Mouse (Mus musculus): ENCODE results near the gene Zbtb9.
A peak's percentile ranks its signal among the peaks of the same experiment; 100 is the strongest.

The Zbtb9 gene

DNA sequence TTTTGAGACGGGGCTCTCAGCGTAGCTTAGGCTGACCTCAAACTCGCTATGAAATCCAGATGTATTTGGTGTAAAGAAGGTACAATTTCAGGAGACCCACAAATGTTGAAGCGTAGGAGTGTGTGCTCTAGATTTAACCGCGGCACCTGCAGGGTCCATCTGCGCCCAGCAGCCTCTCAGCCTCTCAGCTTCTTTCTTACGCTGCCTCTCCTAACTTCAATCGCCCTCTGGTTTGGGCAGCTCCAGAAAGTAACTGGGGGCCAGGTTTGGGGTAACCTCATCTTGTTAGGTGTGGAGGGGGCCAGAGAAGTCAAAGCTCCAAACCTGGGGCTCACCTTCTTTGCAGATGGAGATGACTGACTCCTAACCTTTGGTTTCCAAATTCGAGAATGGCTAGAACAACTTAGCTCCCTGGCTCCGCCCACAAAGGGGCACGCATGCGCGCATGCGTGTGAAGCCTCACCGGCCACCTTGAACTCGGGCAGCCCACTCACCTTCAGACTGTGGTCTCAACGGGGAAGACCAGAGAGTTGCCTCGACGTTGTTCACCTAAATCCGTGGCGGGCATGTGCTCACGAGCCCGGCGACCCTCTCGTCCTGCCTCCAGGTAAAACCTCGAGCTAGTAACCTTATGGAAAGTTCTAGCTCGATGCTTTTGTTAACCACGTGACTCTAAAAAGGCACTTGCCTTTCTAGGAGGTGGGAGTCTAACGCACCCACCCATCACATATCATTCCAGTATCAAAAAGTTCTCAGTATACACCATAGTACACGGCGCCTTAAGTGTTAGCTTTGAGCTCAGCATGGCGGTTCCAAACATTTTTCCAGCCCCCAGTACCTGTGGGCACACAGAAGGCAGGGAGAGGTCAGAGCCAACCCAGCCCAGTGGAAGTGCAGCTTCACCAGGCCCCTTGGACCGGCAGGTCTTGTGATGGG lies 44.9 kb downstream of the Zbtb9 start:
- DNase-seq = peak; percentile 89

DNA sequence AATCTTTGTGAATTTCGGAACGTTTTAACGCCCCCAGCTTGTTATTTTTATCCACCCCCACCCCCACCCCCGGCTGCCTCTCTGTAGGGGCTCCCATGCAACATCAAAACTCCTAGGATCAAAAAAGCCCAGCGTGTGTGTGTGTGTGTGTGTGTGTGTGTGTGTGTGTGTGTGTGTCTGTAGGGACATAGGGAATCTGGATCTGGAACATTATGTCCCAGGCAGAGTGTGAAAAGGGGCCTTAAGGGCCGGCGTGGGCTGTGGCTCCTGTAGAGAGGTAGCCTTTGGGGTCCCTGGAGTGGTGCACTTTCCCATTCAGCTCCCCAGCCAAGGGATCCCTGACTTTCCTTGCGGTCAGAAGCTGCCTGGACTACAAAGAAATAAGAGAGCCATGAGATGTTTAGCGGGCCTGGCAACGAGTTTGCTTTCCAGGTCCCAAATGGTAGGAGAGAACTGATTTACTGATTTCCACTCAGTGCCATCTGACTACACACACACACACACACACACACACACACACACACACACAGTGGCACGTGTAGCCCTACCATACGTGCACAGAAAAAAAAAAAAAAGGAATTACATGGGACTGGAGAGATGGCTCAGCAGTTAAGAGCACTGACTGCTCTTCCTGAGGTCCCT lies 45.7 kb downstream of the Zbtb9 start:
- no peak for DNase-seq

DNA sequence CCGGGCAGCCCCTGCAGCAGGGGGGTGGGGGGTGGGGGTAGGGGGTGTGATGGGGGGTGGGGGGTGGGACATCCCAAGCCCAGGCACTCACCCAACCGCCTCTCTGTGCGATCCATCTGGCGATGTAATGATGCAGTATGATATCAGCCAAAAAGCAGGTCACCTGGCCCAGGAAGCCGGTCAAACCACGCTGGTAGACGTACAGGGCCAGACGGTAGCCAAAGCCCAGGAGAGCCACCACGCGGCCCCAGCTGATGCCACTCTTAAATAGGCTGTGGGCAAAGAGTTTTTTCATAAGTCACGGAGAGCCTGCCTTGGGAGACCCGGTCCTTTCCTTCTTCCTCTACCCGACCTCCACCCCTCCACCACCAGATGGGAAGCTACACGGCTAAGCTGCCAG lies 48.1 kb downstream of the Zbtb9 start:
- DNase-seq = no peak

DNA sequence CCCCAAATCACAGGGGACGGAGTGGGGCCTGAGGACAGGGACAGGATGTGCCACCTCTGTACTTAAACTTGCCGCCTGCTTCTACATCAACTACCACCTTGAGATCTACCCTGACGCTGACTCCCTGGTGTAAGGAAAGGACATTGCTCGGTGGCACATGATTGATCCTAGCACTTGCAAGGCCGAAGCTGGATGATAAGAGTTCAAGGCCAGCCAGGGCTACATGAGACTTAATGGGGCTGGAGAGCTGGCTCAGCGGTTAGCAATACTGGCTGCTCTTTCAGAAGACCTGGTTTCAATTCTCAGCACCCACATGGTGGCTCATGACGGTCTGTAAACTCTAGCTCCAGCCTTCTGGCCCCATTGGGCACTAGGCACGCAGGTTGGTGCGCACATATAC lies 48.8 kb downstream of the Zbtb9 start:
- DNase-seq = no peak

DNA sequence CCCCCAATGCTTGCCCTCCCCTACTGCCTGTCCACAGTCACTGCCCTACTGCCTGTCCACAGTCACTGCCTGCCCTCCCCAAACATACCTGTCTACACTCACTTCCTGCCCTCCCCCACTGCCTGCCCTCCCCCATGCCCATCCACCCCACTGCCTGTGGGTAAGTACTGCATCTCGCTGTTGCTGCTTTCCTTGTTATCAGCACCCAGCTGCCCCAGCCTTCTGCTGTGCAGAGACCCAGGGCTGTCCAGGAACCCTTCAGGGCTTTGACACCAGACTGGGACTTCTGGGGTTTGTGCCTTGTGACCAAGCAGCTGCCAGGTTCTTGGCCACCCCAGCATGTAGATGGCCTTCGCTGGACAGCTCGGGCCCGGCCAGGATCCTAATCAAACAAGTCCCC lies 50.4 kb downstream of the Zbtb9 start:
- DNase-seq = no peak

DNA sequence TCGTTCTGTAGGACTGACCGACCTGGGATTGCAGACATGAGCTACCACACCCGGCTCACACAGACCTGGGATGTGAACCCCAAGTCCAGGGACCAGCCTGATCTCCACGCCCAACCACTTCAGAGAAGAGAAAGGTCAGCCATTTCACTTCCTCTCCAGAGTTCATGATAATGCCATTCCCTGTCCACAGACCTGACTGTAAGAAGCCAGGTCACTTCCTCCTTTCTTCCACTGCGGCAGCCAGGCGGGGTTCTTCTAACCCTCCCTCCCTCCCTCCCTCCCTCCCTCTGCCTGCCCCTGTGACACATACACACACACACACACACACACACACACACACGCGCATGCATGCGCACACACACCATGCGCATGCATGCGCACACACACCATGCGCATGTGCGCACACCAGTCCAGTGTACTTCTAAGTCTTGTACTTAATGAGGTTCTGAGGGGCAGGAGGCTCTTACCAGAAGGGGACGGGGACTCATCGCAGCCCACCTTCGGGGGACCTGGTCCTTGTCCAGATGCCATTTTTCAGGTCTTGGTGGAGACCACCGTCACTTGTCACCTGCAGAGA lies 52.4 kb downstream of the Zbtb9 start:
- no peak for DNase-seq

DNA sequence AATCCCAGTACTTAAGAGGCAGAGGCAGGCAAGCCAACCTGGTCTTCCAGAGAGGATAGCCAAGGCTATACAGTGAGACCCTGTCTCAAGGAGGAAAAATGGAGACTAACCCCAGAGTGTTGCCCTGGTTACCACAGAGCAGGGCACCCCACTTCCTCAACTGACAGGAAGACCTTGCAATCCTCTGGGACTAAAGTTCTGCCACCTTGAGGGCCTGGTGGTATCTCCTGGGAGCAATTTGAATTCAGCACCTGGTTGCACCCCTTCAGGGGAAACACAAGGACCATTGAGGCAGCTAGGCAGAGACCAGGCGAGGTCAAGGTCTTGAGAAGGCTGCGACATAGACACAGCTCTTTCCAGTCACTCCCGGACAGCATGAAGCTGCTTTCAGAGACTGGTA lies 53.0 kb downstream of the Zbtb9 start:
- no peak for DNase-seq

DNA sequence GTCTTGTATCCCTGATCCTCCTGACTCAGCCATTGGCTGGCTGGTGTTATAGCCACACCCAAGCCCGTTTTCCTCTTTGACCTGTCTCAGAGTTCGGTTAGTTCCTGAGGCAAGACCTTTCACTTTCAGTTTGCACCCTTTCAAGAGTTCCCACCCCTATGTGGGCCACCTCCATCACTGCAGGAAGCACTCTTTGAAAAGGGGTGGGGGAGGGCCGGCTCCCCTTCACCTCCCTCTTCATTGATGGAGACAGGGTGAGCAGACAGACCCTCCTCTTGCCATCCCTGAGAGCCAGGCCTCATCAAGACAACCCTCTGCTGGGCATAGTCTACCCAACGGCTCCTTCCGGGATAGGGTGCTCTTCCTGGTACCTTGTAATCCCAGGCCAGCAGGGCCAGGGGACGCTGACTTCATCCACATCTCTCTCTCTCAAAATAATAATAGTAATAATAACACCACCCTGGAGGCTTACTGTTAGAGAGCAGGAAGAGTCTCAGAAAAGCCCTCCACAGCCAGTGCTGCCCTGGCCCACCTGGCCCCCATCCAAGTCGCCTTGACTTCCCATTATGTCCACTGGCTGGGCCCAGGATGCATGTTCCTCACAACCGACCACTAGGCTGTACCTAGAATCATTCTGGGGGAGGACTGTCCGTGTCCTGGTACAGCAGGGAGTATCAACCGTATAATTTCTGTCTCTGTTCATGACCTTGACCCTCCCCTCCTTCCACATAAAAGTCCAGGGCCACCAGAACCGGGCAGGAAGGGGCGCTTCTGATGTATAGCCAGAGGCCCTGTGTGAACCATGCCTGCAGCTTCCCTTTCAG lies 54.7 kb downstream of the Zbtb9 start:
- peak; percentile 42 for DNase-seq

DNA sequence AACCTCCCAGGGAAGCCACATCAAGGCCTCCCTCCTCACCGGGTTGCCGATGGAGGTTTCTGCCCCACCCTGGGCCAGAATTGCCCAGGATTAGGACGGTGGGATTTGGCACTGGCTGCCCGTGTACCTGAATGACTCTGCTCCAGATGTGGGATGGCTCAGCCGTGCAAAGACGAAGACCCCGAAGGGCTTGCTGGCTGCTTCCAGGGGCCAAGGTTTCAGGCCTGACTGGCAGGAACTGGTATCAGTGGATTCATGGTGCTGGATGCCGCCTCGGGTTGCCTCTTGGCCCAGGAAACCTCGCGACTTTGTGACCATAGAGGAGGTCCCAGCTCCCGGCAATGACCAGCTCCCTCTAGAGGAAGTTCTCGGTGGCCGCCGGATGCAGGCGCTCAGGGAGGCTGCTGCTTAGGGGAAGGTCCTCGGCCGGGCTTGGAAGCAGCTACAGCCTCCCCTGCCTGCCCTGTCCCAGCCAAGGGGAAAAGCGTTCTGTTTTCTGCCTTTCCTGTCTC lies 55.4 kb downstream of the Zbtb9 start:
- DNase-seq = peak; percentile 87

DNA sequence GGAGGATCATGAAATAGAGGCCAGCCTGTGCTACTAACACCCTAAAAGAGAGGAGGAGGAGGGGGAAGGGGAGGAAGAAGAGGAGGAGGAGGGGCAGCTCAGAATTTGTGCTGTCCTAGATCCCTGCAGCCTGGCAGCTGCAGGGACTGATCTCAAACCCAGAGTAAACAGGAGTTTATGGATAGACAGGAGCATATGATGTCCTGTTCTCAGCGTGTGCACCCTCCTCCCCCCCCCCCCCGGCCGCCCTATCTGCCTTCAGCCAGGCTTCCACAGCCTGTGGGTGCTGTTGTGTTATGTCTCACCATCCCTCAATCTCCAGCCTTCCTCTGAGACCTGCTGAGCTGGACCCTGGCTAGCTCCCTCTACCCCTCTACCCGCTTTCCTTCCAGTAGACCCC lies 55.9 kb downstream of the Zbtb9 start, which contains the start of gene Bak1:
Gene Bak1, minus strand, starts transcription at position 101 of the 400 bp plus-strand sequence.
- DNase-seq = no peak

DNA sequence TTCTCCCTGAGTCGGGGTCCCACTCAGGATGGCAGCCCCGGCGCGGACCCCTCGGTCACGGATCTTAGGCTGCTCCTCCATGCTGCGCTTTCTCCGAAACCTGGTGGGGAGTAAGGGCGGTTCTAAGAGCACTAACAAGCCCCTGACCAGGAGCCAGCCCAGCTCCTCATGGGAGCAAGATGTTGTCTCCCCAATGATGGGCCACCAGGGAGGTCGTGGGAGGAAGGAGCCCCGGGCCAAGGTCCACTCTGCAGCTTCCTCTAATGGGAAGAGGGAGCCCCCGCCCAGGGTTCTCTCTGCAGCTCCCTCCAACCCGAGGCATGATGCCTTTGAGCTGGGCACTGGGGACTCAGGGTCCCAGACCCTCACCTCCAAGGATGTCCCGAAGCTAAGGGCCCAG lies 56.5 kb downstream of the Zbtb9 start:
- no peak for DNase-seq

DNA sequence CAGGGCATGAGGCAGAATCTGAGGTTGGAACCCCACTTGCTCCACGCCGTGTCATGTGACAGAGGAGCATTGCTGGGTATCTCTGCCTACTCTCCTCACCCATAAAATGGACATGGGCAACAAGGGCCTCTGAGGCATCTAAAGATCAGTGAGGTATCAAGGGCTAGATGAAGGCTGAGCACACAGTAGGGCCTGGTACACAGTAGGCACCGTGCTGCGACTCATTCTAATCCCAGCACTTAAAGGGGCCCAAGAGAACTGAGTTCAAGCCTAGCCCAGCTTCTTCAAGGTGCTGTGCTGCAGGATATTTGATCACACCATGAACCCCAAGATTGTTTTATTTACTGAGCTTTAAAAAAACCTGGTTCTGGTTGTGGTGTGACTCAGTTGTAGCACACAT lies 57.9 kb downstream of the Zbtb9 start:
- no peak for DNase-seq

DNA sequence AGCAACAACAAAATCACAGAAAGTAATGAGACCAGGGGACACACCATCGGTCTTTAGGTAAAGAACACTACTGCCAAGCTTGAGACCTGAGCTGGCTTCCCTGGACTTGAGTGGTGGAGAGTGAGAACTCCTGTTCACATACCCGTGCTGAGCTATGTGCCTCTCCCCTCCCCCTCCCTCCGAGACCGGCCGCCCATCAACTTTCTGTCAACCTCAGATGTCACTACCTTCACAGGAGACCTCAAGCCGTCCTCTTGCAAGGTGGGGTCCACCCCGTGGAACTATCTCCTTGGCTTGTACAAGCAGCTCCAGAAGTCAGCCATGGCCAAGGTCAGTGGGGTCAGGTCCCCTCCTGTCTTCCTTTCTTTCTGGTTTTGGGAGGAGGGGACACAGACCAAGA lies 59.4 kb downstream of the Zbtb9 start:
- no peak for DNase-seq

DNA sequence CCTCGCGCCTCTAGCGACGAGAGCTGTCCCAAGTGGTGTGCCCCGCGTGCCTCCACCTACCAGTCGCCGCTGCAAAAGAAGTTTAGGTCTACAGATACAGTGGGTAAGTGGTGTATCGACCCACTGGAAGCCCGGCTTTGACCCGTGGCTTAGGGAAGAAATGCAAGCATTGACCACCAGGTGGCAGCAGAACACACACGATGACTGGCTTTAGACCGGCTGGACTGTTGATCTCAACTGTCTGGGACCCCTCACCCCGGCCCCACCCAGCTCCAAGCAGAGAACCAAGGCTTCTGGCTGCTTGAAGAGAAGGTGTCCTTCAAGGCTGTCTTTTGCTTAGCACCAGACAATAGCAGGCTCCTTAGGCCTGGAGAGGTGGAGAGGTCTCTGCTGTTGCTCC lies 59.9 kb downstream of the Zbtb9 start:
- DNase-seq = peak; percentile 88

DNA sequence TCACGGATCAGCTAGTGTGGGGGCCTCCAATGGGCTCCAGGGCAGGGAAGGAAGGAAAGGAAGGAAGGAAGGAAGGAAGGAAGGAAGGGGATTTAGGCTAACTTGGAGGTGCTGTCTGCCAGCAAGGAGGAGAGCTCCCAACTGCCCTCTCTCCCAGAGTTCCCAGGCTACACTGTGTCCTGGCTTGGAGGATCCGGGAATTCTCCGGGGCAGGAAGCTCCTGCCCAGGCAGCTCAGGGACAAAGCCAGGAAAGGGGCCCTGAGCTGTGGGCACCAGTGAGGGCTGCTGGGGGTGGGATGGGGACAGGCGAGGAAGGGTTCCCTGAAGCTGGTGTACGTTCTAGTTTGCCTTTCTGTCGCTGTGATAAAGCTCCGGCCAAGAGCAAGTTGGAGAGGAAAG lies 63.5 kb downstream of the Zbtb9 start:
- DNase-seq = no peak

DNA sequence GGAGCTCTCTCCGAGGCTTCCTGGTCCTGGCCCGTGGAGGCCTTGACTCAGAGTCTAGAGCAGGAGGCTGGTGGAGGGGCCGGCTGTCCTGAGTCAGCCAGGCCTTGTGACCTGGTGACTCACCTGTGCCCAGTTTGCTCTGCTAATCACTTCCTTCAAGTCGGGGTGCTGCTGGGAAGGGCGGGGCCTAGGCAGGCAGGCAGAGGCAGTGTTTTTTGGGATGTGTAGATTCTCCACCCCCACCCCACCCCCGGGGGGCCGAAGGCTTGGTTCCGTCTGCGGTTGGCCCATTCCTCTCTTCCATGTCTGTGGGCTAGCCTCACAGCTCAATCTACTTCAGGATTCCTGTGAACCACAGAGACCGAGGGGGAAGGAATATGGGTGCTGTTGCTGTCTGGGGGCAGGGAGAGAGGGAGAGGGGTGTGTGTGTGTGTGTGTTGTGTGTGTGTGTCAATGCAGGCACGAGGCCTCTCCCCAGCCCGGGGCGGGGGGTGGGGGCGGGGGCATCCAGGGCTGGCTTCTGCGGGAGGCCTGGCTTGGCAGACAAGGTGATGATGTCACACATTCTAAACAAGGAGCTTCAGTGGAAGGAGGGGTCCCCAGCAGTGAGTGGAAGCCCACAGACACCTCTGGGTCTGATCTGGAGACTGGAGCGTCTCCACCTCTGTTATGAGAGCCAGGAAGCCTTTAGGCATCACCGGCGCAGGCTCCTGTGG lies 65.5 kb downstream of the Zbtb9 start:
- peak; percentile 32 for DNase-seq

DNA sequence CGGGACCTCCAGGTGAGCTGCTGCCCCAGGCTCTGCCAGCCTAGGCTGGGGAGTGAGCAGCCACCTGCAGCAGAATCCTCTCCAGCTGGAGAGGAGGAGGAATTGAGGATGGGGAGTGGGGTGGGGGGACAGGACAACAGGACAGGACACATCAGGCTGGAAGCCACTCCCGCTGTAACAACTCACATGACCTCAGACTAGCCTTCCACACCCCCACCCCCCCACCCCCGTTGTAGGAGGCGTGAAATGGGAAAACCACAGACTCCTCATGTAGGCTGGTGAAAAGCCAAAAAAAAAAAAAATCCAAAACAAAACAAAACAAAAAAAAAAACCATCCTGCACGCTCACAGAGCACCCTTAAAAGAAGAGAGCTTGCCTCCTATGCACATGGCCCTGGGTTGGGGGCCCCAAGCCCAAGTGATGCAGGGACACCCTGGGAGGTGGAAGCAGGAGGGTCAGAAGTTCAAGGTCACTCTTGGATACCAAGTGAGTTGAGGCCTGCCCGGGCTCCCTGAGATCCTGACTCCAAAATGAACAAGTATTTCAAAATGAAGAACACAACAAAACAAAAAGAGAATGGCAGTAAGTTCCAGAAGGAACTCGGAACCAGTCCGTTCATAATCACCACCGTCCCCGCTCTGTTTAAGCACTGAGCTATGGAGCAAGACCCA lies 66.6 kb downstream of the Zbtb9 start:
- DNase-seq = no peak

DNA sequence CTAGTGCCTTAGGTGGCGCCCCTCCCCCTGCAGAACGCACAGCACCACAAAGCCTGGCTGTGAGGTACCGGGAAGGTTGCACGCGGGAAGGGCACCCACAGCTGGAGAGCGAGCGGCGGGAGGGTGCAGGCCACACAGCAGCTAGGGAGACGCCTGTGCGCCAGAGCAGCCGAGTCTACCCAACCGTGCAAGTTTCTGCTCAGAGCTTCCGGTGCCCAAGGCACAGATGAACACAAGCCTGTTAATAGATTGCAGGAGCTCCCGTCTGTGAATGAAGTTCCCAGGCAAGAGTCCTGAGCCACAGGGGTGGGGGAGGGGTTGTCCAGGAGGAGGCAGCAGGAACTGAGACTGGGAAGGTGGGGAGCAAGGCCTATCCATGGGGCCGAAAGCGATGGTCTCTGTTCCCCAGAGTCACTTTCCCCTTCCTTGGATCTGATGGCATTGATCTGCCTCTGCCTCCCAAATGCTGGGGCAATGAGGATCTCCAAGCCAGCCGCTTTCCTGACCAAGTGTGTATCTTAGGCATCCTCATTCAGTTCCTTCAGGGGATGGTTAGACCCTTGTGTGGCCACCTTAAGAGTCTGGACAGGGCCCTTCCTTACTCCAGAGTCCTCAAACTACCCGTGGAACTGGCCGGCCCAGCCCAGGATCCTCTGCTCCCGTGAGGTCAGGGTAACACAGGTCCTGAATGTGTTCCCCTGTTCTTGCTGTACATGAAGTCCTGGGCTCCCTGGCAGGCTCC lies 67.5 kb downstream of the Zbtb9 start:
- peak; percentile 80 for DNase-seq

DNA sequence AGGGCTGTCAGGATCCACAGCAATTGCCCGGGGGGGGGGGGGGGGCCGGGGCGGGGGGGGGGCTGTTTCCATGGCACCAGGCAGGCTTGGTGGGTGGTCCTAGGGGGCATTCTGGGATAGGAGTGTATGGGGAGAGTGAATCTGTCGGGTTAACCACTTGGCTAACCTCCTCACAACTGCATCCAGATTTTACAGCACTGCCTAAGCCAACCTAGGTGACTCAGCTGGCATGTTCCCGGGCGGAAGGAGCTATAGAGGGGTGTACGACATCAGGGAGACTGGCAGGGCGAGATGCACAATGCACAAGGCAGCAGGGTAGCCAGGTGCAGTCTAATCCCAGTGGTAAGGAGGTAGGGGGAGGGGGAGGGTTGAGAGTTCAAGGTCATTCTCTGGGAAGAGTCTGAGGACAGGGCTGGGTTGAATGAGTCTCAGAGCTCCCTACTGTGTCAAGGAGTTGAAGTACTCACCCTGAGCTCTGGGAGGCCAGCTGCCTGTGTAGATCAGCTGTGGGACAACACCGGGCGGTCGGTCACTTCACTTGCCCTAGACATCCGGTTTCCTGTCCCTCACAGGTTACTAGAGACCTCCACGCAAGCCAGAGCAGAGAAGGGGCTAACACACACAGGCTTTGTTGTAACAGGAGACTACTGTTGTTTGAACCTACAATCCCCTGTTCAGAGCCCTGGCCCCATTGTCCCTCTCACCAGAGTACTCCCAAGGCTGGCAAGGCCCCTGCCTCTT lies 68.2 kb downstream of the Zbtb9 start:
- peak; percentile 32 for DNase-seq

DNA sequence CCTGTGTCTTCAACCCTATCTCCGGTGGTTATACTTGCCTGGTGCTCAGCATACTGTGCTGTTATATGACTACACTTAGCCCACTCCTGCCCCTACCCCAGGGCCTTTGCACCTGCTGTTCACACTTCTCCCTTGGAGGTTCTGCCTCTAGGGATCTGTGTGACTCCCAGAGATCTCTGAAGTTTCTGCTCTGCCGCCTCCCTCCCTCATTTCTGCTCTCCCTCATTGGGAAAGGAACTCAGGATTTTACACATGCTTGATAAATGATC lies 68.8 kb downstream of the Zbtb9 start:
- no peak for DNase-seq
